Mouse (Mus musculus): ENCODE data around the gene Kbtbd4.

Gene Kbtbd4

DNA sequence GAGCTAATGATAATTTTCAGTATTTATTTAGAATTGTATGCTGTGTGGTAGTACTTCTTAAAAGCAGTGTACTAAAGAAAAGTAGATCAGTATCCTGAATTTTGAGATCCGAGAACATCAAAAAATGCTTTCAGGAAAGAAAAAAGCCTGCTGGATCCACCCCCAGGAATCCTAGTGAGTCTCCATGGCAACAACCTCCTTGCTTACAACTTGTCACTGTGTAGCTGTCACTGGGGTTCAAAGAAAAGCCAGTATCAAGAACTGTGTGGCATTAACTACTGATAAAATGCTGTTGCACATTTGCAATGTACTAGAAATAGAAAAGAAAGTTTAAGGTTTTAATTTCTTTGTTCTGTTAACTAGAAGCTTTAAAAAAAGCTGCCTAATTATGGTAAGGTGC, 51.5 kb downstream of the Kbtbd4 start:
- no peak for DNase-seq (ENCODE audit: low read depth)

DNA sequence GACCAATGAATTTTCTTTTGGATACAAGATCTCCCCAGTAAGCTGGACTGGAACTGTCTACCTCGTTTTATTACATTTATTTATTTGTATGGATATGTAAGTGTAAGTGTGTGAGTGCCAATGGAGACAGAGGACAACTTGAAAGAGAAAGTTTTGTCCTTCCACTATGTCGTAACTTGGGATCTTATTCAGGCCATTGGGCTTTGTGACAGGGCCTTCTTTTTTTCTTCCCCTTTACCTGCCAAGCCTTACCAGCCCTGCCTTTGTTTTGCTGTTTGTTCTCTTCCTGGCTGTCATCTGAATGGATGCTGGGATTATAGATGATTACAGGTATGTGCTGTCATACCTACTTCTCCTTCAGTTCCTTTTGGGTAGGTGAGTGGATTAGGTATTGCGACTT, 54.3 kb downstream of the Kbtbd4 start:
- DNase-seq (ENCODE audit: low read depth) = no peak

- no peak for DNase-seq (ENCODE audit: low read depth)
Measured at GRCm38 (mm10) chr2:90960012-90960411, 55.5 kb downstream of the Kbtbd4 start.
